Mouse (Mus musculus): ENCODE results near the gene Klk5.

Klk5 gene

GRCm38 (mm10) chr7:43878281-43878680 lies 36.5 kb downstream of the Klk5 start:
- no peak for DNase-seq

GRCm38 (mm10) chr7:43880912-43881311 lies 39.1 kb downstream of the Klk5 start, which contains the start of gene Klk4:
Gene Klk4 (plus strand): TSS chr7:43881160.
- no peak for DNase-seq

GRCm38 (mm10) chr7:43882346-43882745 lies 40.6 kb downstream of the Klk5 start:
- no peak for DNase-seq

- no peak for DNase-seq
Observed at GRCm38 (mm10) chr7:43882811-43883210, 41.0 kb downstream of the Klk5 start.

GRCm38 (mm10) chr7:43883547-43883946 lies 41.8 kb downstream of the Klk5 start:
- no peak for DNase-seq

GRCm38 (mm10) chr7:43891365-43891764 lies 49.6 kb downstream of the Klk5 start:
- DNase-seq, result no peak

GRCm38 (mm10) chr7:43891788-43892187 lies 50.0 kb downstream of the Klk5 start:
- no peak for DNase-seq

- DNase-seq, result peak; percentile 66
Observed at GRCm38 (mm10) chr7:43894836-43895235, 53.1 kb downstream of the Klk5 start.

Data from cerebellum, adult 8-10 months (tissue).